Mouse (Mus musculus) limb, embryonic 14.5 days (tissue): ENCODE measurements around the gene Abhd17c. TPM values are rescaled to one million over a fixed set of nuclear protein-coding genes. Genes with fewer than 3 reads are reported as not detected.

Source experiments
- ATAC-seq: fragments of 200-750 bp; cut with Nextera tagmentation; 2 replicates; pipeline ENCODE4 v1.8.0; 2017; ENCODE audit warnings: low read depth, moderate number of reproducible peaks, moderate TSS enrichment; ENCODE audit not compliant: low FRiP score
- DNase-seq: peaks from one replicate; pipeline ENCODE4 v3.0.0-alpha.2; 2015; ENCODE audit warnings: low spot score
- H3K27ac ChIP-seq: fragments of 300-500 bp; sonication (generic); replicated peaks from 2 replicates; pipeline ENCODE4 v1.5.1; 2014; ENCODE audit warnings: low read depth, mild to moderate bottlenecking, low read length, moderate library complexity, mixed read lengths
- H3K27me3 ChIP-seq: fragments of 300-500 bp; sonication (generic); 2 replicates; pipeline ENCODE4 v1.6.1; 2014; ENCODE audit warnings: low read length, mixed read lengths; ENCODE audit not compliant: control insufficient read depth, insufficient read depth
- H3K36me3 ChIP-seq: fragments of 300-500 bp; sonication (generic); 2 replicates; pipeline ENCODE4 v1.6.1; 2014; ENCODE audit warnings: mild to moderate bottlenecking, low read length, moderate library complexity, mixed read lengths; ENCODE audit not compliant: control insufficient read depth, insufficient read depth
- H3K4me1 ChIP-seq: fragments of 300-500 bp; sonication (generic); 2 replicates; pipeline ENCODE4 v1.6.1; 2014; ENCODE audit warnings: antibody characterized with exemption, low read length, mixed read lengths; ENCODE audit not compliant: control insufficient read depth, insufficient read depth
- H3K4me2 ChIP-seq: fragments of 300-500 bp; sonication (generic); replicated peaks from 2 replicates; pipeline ENCODE4 v1.6.1; 2014; ENCODE audit warnings: low read depth, mild to moderate bottlenecking, low read length, moderate library complexity; ENCODE audit not compliant: severe bottlenecking
- H3K4me3 ChIP-seq: fragments of 300-500 bp; sonication (generic); replicated peaks from 2 replicates; pipeline ENCODE4 v1.5.1; 2014; ENCODE audit warnings: low read length
- H3K9ac ChIP-seq: fragments of 300-500 bp; sonication (generic); 2 replicates; pipeline ENCODE4 v1.6.1; 2014; ENCODE audit warnings: mild to moderate bottlenecking, low read depth, low read length, moderate library complexity; ENCODE audit not compliant: severe bottlenecking
- H3K9me3 ChIP-seq: fragments of 300-500 bp; sonication (generic); 2 replicates; pipeline ENCODE4 v1.6.1; 2016; ENCODE audit warnings: low read length; ENCODE audit not compliant: control insufficient read depth
- POLR2A ChIP-seq: fragments of 200-500 bp; IDR thresholded peaks from 2 replicates; pipeline ENCODE4 v1.8.0; 2012; ENCODE audit warnings: inconsistent platforms, mild to moderate bottlenecking, moderate library complexity, borderline replicate concordance; ENCODE audit not compliant: insufficient read depth, insufficient read length; ENCODE audit errors: extremely low read depth
- WGBS: fragments of 180-500 bp; shearing (Covaris S2); extraction: QIAGEN DNeasy Blood & Tissue Kit; methylation state at CpG from one replicate; pipeline ENCODE4 v1.1.7; 2014; 5-methylcytosine and 5-hydroxymethylcytosine counted together
- polyA plus RNA-seq, 2 experiments: library from polyadenylated mRNA; depleted of rRNA in 1 of 2; stranded (reverse) in 1 of 2; unstranded in 1 of 2; fragments of >200 nt; fragmentation: Nextera tagmentation in 1 of 2; extraction: Ambion mirVana in 1 of 2; gene quantifications; 2 replicates each; pipeline versions ENCODE4 v1.2.1 to v1.2.3; 2012 to 2014

Gene Abhd17c
- polyA plus RNA-seq, 2 experiments = 41.5 to 45.6 TPM

- H3K36me3 ChIP-seq = no peaks in the 10 kb centered on the region
- H3K27ac ChIP-seq = no peak overlapping the region
- H3K4me3 ChIP-seq = no peak overlapping the region
- DNase-seq = no peak
- no peaks in the 10 kb centered on the region for H3K27me3 ChIP-seq
- no peak for TF ChIP-seq POLR2A
- ATAC-seq = no peak
- H3K9me3 ChIP-seq = no peaks in the 10 kb centered on the region
- H3K9ac ChIP-seq = no peak overlapping the region
- H3K4me2 ChIP-seq = no peak overlapping the region
- WGBS = 75% methylated on average over 4 of the region's 4 CpGs
- no peaks in the 10 kb centered on the region for H3K4me1 ChIP-seq
Measured at GRCm38 (mm10) chr7:84173394-84173793, 21.7 kb upstream of the Abhd17c start.

DNA sequence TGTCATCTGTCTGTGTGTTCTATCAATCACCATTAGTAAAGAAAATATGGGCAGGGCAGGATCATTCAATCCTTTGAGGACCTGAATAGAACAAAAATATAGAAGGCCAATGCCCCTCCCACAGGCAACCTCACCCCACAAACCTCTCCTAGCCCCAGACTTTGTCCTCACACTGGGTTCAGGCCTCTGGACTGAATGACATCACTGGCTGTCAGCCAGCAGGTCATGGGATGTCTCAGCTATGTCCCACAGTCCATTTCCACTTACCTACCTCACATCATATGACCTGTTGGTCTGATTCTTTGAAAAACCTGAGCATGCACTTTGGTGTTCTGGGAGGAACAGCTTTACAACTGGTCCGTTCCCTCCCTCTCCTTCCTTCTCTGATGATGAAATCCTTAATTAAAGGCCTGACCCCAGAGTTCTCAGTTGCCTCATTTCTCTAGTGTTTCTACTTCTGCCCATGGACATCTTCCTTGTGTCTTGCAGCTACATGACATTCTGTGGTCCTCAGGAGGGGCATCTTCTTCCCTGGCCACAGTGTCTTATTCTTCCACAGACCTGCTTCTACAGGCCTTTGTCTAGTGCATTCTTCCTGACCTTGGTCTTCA is 19.6 kb upstream of the Abhd17c start:
- WGBS = 73% methylated on average over 1 of the region's 1 CpGs
- ATAC-seq (no peak), DNase-seq (no peak)
- Histone ChIP-seq H3K4me3 (no peak overlapping the region), H3K36me3 (no peaks in the 10 kb centered on the region), H3K4me2 (no peak overlapping the region), H3K9ac (no peak overlapping the region), H3K9me3 (no peaks in the 10 kb centered on the region), H3K27ac (no peak overlapping the region), H3K4me1 (no peaks in the 10 kb centered on the region), H3K27me3 (no peaks in the 10 kb centered on the region)
- TF ChIP-seq POLR2A = no peak

DNA sequence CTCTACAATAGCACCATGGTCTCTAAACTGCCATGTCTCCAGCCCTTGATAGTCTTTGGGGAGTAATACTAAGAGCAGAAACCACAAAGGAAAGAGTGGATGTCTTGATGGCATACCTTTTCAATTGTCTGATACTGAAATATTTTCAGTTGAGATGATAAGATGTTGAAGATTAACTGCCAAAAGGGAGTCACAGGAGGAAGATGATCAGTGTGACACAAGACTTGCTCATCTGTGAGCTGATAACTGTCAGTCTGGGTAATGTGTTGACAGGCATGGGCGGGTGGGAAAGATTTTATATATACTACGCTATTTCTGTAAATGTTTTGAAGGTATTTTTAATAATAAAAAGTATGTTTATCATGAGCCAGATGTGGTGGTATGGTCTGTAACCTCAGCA is 16.7 kb upstream of the Abhd17c start:
- Histone ChIP-seq H3K9ac (no peak overlapping the region), H3K4me3 (no peak overlapping the region), H3K36me3 (no peaks in the 10 kb centered on the region), H3K4me1 (no peaks in the 10 kb centered on the region), H3K9me3 (no peaks in the 10 kb centered on the region), H3K27me3 (no peaks in the 10 kb centered on the region), H3K4me2 (no peak overlapping the region), H3K27ac (no peak overlapping the region)
- DNase-seq (no peak), ATAC-seq (no peak)
- 85% methylated on average over 2 of the region's 2 CpGs for WGBS
- TF ChIP-seq POLR2A = no peak

DNA sequence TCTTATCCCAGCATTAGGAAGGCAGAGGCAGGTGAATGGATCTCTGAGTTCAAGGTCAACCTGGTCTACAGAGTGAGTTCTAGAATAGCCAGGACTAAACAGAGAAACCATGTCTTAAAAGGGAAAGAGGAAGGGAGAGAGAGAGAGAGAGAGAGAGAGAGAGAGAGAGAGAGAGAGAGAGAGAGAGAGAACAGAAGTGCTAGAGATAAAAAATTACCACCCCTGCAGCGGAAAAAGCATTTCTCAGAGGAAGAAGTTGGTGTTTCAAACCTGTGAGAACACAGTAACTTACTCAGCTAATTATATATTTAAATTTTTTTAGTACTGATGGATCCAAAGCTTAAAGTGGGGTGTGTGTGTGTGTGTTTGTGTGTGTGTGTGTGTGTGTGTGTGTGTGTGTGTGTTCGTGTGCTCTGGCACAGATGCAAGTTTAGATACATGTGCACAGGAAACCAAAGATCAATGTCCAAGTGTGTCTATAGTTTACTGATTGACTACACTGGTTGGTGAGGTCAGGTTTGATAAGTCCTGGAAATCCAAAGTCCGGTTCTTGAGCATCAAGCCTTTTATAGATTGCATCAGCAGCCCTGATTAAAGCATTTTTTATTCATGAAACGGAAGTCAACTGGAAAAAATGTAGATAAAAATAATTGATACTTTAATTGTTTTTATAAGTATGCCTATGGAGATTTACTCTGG is 15.2 kb upstream of the Abhd17c start:
- no peak overlapping the region for H3K4me2 ChIP-seq
- no peak overlapping the region for H3K9ac ChIP-seq
- no peak for TF ChIP-seq POLR2A
- ATAC-seq (no peak), DNase-seq (no peak)
- no peaks in the 10 kb centered on the region for H3K27me3 ChIP-seq
- H3K9me3 ChIP-seq = no peaks in the 10 kb centered on the region
- WGBS = 80% methylated on average over 4 of the region's 4 CpGs
- H3K36me3 ChIP-seq = no peaks in the 10 kb centered on the region
- no peak overlapping the region for H3K4me3 ChIP-seq
- no peak overlapping the region for H3K27ac ChIP-seq
- no peaks in the 10 kb centered on the region for H3K4me1 ChIP-seq

- WGBS = 81% methylated on average over 1 of the region's 1 CpGs
- TF ChIP-seq POLR2A = no peak
Measured at GRCm38 (mm10) chr7:84166007-84166406, 14.3 kb upstream of the Abhd17c start.

More at GRCm38 (mm10) chr7:84166007-84166406, 14.3 kb upstream of the Abhd17c start:
- Histone ChIP-seq H3K4me3 (no peak overlapping the region), H3K27ac (no peak overlapping the region), H3K36me3 (no peaks in the 10 kb centered on the region), H3K4me2 (no peak overlapping the region), H3K9me3 (no peaks in the 10 kb centered on the region), H3K27me3 (no peaks in the 10 kb centered on the region), H3K9ac (no peak overlapping the region), H3K4me1 (no peaks in the 10 kb centered on the region)
- DNase-seq (no peak), ATAC-seq (no peak)
